Mouse (Mus musculus) forebrain, embryonic 14.5 days (tissue): ENCODE data around the gene Mgat2. TPM values are rescaled to one million over a fixed set of nuclear protein-coding genes. Genes with fewer than 3 reads are reported as not detected.

Source experiments
- microRNA-seq: library from miRNA; unstranded; fragments of <30 nt; microRNA quantifications from one replicate; pipeline ENCODE4, GENCODE M21; 2016
- polyA plus RNA-seq: library from polyadenylated mRNA; unstranded; fragments of >200 nt; fragmentation: Nextera tagmentation; extraction: Ambion mirVana; gene quantifications from 2 replicates; pipeline ENCODE4 v1.2.1, GENCODE M21; 2014

Gene Mgat2
- polyA plus RNA-seq, 1 experiment from 2014 or later: 35.5 TPM

Small RNAs within 50 kb of the gene (microRNA-seq; reads per million reads assigned to microRNA genes)
- not detected for gene Gm47287
- gene Gm47295: not detected

Other genes with a start within 250 kb of the Mgat2 start
- gene Rps29, start 25.0 kb upstream of the Mgat2 start, polyA plus RNA-seq: 1,099 and 1,463 TPM in 2 replicates
- 12.6 and 15.8 TPM in 2 replicates for gene Lrr1, start 15.3 kb upstream of the Mgat2 start, polyA plus RNA-seq
- 338 and 389 TPM in 2 replicates for gene Rpl36al, start 74 bp upstream of the Mgat2 start, polyA plus RNA-seq
- gene Gm49383, start 12.9 kb downstream of the Mgat2 start, polyA plus RNA-seq: 22.7 and 26.1 TPM in 2 replicates
- 5.2 TPM in 2 replicates for gene Dnaaf2, start 14.3 kb downstream of the Mgat2 start, polyA plus RNA-seq
- gene Gm49384, start 20.1 kb downstream of the Mgat2 start, polyA plus RNA-seq: 20.9 and 22.1 TPM in 2 replicates
- 11.3 and 13.9 TPM in 2 replicates for gene Pole2, start 44.0 kb downstream of the Mgat2 start, polyA plus RNA-seq
- 10.6 and 11.9 TPM in 2 replicates for gene Klhdc1, start 57.0 kb downstream of the Mgat2 start, polyA plus RNA-seq
- 286 TPM in 2 replicates for gene Klhdc2, start 112.5 kb downstream of the Mgat2 start, polyA plus RNA-seq
- 67.4 and 80.0 TPM in 2 replicates for gene Nemf, start 173.0 kb downstream of the Mgat2 start, polyA plus RNA-seq
- gene Arf6, start 188.0 kb downstream of the Mgat2 start, polyA plus RNA-seq: 33.8 and 34.5 TPM in 2 replicates
- gene Gm9887, start 188.3 kb downstream of the Mgat2 start, polyA plus RNA-seq: 0.83 and 1.3 TPM in 2 replicates